Mouse (Mus musculus) ES-E14 (cell line): ENCODE measurements at regions not wholly inside any gene's neighbourhood (a gene's known extent, or its start where the extent isn't known, plus 50 kb on each side); places are given as distances from the start of the nearest gene placed in this dataset.

ENCODE experiments used
- CHD2 ChIP-seq: IDR thresholded peaks from 2 replicates; pipeline ENCODE4 v1.6.1; 2014; ENCODE audit warnings: mild to moderate bottlenecking, low read depth, low read length, inconsistent platforms
- ZNF384 ChIP-seq: IDR thresholded peaks from 2 replicates; pipeline ENCODE4 v1.6.1; 2012; ENCODE audit warnings: low read depth, low read length, inconsistent platforms

DNA sequence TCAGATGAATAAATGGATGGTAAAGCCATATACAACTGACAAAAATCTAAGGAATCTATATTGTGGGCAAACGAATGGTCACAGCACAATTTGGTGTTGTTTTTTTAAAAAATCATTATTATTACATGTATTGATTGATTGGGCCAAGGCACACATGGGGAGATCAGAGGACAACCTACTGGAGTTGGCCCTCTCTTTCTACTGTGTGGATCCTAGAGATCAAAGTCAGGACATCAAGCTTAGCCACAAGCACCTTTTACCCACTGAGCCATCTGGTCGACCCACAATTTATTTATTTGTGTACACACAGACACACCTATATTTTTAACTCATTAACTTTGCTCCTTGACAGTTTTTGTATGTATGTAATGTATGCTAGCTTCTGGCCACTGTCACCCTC is 89.7 kb upstream of the Tbx3 start:
- no peak for TF ChIP-seq ZNF384
- no peak for TF ChIP-seq CHD2
